Mouse (Mus musculus) bone marrow macrophage, adult 2 months (primary cell): Measurements from ENCODE around the gene Il1b.

Experiments used
- CTCF ChIP-seq: IDR thresholded peaks from 2 replicates; pipeline ENCODE4 v1.5.1; 2012; ENCODE audit warnings: low read depth, mild to moderate bottlenecking, low read length, moderate library complexity
- POLR2A ChIP-seq: IDR thresholded peaks from 2 replicates; pipeline ENCODE4 v1.6.1; 2012; ENCODE audit warnings: mild to moderate bottlenecking, low read depth, low read length, borderline replicate concordance

DNA sequence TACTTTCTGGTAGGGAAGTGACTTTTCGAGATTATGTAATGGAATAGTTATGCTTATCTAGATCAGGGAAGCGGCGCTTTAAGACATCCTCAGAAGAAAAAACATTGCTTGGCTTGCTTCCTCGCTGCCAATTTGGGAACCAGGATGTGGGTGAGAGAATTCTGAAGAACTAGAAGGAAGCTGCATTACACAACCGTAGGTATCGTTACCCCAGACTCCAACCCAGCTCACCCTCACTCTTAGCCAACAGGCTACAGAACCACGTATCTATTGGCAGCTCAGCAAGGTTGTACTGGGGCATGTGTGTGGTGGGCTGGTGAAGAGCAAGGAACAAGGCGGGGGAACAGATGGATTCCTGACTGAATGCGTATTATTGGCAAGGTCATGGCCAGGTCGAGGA is 10.7 kb downstream of the Il1b start:
- TF ChIP-seq POLR2A (no peak), CTCF (no peak)
